Mouse (Mus musculus): ENCODE measurements at regions not wholly inside any gene's neighbourhood (a gene's known extent, or its start where the extent isn't known, plus 50 kb on each side); places are given as distances from the start of the nearest gene placed in this dataset.

DNA sequence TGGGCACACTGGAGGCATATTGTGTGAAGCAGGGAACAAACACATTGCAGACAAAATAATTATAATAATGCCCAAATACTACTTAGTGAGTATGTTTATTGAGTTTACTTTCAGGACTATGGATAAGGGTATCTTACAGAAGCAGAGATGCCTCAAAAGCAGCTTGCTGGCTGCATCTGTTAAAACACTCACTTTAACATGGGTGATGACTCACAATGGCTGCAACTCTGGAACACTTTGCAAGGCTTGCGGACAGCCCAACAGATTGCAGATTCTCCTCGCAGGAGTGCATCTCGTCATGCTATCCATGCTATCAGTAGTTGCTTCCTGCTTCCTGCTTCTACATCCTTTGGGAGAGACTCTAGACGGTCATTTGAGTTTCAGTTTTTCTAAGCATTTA lies 373.2 kb upstream of the Arpp21 start:
- Histone ChIP-seq H3K27me3 (replicated peaks; ENCODE audit: control insufficient read depth, insufficient read depth, low read length) (no peaks in the 10 kb centered on the region), H3K27ac (ENCODE audit: low read depth, low read length) (no peak overlapping the region), H3K4me2 (no peak overlapping the region), H3K36me3 (ENCODE audit: control insufficient read depth, insufficient read depth, low read length) (no peaks in the 10 kb centered on the region), H3K4me3 (ENCODE audit: low read depth, low read length) (no peak overlapping the region), H3K9me3 (ENCODE audit: control insufficient read depth, low read length) (no peaks in the 10 kb centered on the region), H3K4me1 (replicated peaks; ENCODE audit: control insufficient read depth, insufficient read depth, low read length) (no peaks in the 10 kb centered on the region), H3K9ac (ENCODE audit: low read depth, low read length) (no peak overlapping the region)
- DNase-seq (ENCODE audit: low spot score) (no peak), ATAC-seq (replicated peaks; ENCODE audit: low FRiP score) (no peak)
- WGBS = 62% methylated on average over 4 of the region's 4 CpGs

DNA sequence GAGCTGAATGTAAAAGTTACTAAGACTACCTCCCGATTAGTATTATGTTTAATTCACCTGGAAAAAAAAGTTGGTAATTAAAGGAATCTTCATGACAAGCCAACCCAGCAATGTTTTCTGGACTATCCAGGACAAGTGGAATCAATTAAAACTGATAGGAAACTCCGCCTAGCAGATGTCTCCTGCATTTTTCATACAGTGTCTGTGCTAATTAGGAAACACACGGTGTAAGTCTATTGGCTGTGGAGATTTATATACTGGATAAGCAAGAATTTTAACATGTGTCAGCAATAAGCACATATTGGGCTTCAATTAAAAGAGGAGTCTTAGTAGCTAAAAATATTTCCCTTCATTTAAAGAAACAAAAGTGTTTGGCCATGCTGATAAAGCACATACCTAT lies 371.5 kb upstream of the Arpp21 start:
- Histone ChIP-seq H3K27me3 (replicated peaks; ENCODE audit: control insufficient read depth, insufficient read depth, low read length) (no peaks in the 10 kb centered on the region), H3K4me3 (ENCODE audit: low read depth, low read length) (no peak overlapping the region), H3K4me2 (no peak overlapping the region), H3K36me3 (ENCODE audit: control insufficient read depth, insufficient read depth, low read length) (no peaks in the 10 kb centered on the region), H3K27ac (ENCODE audit: low read depth, low read length) (no peak overlapping the region), H3K4me1 (replicated peaks; ENCODE audit: control insufficient read depth, insufficient read depth, low read length) (no peaks in the 10 kb centered on the region), H3K9me3 (ENCODE audit: control insufficient read depth, low read length) (no peaks in the 10 kb centered on the region), H3K9ac (ENCODE audit: low read depth, low read length) (no peak overlapping the region)
- DNase-seq (ENCODE audit: low spot score) (no peak), ATAC-seq (replicated peaks; ENCODE audit: low FRiP score) (no peak)
- WGBS = 67% methylated on average over 3 of the region's 3 CpGs

DNA sequence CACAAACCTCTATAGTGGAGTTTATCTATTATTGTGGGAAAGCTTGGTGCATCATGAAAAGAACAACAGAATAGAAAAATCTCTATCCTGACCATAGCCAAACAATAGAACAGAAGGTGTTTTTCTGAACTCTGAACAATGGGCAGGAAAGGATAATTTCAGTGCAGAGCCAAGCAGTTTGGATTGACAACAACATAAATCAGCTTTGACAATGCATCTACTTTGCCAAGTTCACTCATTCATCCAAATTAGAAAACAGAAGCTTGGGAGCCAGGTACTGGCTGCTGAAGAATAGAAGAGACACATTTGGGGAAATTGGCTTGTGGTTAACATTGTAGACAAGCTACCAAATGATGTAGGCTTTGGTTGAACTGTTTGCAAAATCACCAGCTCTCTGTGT lies 360.0 kb upstream of the Arpp21 start:
- H3K27me3 ChIP-seq (replicated peaks; ENCODE audit: control insufficient read depth, insufficient read depth, low read length) = no peaks in the 10 kb centered on the region
- H3K36me3 ChIP-seq (ENCODE audit: control insufficient read depth, insufficient read depth, low read length) = no peaks in the 10 kb centered on the region
- ATAC-seq (replicated peaks; ENCODE audit: low FRiP score) (no peak), DNase-seq (ENCODE audit: low spot score) (no peak)
- no peaks in the 10 kb centered on the region for H3K9me3 ChIP-seq (ENCODE audit: control insufficient read depth, low read length)
- no peak overlapping the region for H3K4me3 ChIP-seq (ENCODE audit: low read depth, low read length)
- H3K4me2 ChIP-seq = no peak overlapping the region
- no peaks in the 10 kb centered on the region for H3K4me1 ChIP-seq (replicated peaks; ENCODE audit: control insufficient read depth, insufficient read depth, low read length)
- H3K9ac ChIP-seq (ENCODE audit: low read depth, low read length) = no peak overlapping the region
- H3K27ac ChIP-seq (ENCODE audit: low read depth, low read length) = no peak overlapping the region

DNA sequence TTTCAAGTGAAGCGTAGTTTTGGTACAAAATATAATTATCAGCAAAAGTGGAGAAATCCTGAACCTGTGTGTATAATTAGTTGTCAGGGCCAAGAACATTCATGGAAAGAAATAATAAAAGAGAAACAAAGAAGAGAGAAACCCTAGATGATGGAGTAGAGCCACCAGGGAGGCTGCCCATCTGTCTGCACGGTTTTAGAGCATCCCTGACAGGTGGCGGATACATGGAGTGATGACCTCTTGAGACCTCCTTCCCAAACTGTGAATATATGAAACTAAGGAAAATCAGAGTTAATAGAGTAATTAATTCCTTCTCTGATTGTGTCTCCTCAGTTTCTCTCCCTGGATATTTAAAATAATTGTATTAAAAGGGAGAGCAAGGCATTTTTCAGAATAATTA lies 354.5 kb upstream of the Arpp21 start:
- H3K27ac ChIP-seq (ENCODE audit: low read depth, low read length) = no peak overlapping the region
- no peak for DNase-seq (ENCODE audit: low spot score)
- H3K27me3 ChIP-seq (replicated peaks; ENCODE audit: control insufficient read depth, insufficient read depth, low read length) = no peaks in the 10 kb centered on the region
- no peak overlapping the region for H3K4me3 ChIP-seq (ENCODE audit: low read depth, low read length)
- no peaks in the 10 kb centered on the region for H3K36me3 ChIP-seq (ENCODE audit: control insufficient read depth, insufficient read depth, low read length)
- H3K9ac ChIP-seq (ENCODE audit: low read depth, low read length) = no peak overlapping the region
- no peak for ATAC-seq (replicated peaks; ENCODE audit: low FRiP score)
- no peaks in the 10 kb centered on the region for H3K9me3 ChIP-seq (ENCODE audit: control insufficient read depth, low read length)
- no peaks in the 10 kb centered on the region for H3K4me1 ChIP-seq (replicated peaks; ENCODE audit: control insufficient read depth, insufficient read depth, low read length)
- 70% methylated on average over 3 of the region's 3 CpGs for WGBS
- no peak overlapping the region for H3K4me2 ChIP-seq

DNA sequence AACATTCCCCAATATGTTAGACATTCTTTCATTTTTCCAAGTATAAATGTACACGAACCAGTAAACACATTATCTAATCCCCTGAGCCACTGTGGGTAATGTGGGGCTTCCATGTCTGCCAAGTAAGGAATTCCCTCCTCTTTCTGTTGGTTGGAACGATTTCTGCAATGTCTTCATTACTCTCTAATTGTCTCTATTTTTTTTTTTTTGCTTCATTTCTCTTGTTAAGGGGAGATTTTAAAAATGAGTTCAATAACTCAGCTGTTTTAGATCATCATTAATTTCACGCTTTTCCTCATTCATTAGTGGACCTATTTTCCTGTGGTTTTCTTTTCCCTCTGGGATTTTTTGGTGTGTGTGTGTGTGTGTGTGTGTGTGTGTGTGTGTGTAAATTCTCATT lies 337.6 kb upstream of the Arpp21 start:
- Histone ChIP-seq H3K27ac (ENCODE audit: low read depth, low read length) (no peak overlapping the region), H3K4me1 (replicated peaks; ENCODE audit: control insufficient read depth, insufficient read depth, low read length) (no peaks in the 10 kb centered on the region), H3K36me3 (ENCODE audit: control insufficient read depth, insufficient read depth, low read length) (no peaks in the 10 kb centered on the region), H3K9me3 (ENCODE audit: control insufficient read depth, low read length) (no peaks in the 10 kb centered on the region), H3K4me2 (no peak overlapping the region), H3K9ac (ENCODE audit: low read depth, low read length) (no peak overlapping the region), H3K27me3 (replicated peaks; ENCODE audit: control insufficient read depth, insufficient read depth, low read length) (no peaks in the 10 kb centered on the region), H3K4me3 (ENCODE audit: low read depth, low read length) (no peak overlapping the region)
- DNase-seq (ENCODE audit: low spot score) (no peak), ATAC-seq (replicated peaks; ENCODE audit: low FRiP score) (no peak)
- WGBS = 68% methylated on average over 3 of the region's 3 CpGs

DNA sequence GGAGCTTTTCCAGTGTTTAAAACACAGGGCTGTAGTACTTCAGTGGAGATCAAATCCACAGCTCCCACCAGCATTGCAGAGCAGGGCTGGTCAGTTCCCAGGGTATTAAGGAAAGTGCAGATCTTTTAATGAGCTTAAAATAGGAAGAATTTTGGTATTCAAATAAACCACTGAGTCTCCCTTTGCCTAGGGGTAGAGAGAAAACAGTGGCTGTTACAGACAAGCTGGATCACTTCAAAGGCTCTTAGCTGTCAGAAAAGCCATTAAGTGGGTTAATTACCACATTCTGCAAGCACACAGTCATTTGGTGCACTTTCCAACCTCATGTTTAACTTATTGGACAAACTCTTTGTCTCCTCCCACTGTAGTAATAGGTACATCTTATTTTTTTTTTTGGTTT lies 325.6 kb upstream of the Arpp21 start:
- DNase-seq (ENCODE audit: low spot score) (no peak), ATAC-seq (replicated peaks; ENCODE audit: low FRiP score) (no peak)
- H3K4me2 ChIP-seq = no peak overlapping the region

DNA sequence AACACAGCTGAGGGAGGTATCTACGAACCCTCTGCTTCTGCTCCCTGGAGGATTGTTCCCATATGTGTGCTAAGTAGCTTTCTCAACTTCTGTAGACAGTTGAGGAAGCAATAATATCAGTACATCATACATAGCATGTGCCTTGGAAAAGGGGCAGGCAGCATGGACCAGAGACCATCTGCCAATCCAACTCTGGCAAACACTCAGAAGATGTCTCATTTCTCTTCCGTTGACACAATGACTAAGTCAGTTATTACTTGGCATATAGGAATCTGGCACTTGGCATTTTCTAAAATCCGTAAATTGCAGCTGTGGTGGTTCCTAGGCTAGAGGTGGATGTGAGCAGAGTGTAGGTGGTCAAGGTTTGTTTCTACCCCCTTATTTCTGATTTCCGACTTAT lies 324.5 kb upstream of the Arpp21 start:
- Histone ChIP-seq H3K4me2 (no peak overlapping the region), H3K27me3 (replicated peaks; ENCODE audit: control insufficient read depth, insufficient read depth, low read length) (no peaks in the 10 kb centered on the region), H3K36me3 (ENCODE audit: control insufficient read depth, insufficient read depth, low read length) (no peaks in the 10 kb centered on the region), H3K4me3 (ENCODE audit: low read depth, low read length) (no peak overlapping the region), H3K9me3 (ENCODE audit: control insufficient read depth, low read length) (no peaks in the 10 kb centered on the region), H3K27ac (ENCODE audit: low read depth, low read length) (no peak overlapping the region), H3K4me1 (replicated peaks; ENCODE audit: control insufficient read depth, insufficient read depth, low read length) (no peaks in the 10 kb centered on the region), H3K9ac (ENCODE audit: low read depth, low read length) (no peak overlapping the region)
- no peak for ATAC-seq (replicated peaks; ENCODE audit: low FRiP score)
- WGBS = 80% methylated on average over 4 of the region's 4 CpGs
- no peak for DNase-seq (ENCODE audit: low spot score)

More for the DNA sequence above, 325.6 kb upstream of the Arpp21 start:
- H3K4me3 ChIP-seq (ENCODE audit: low read depth, low read length) = no peak overlapping the region
- H3K9me3 ChIP-seq (ENCODE audit: control insufficient read depth, low read length) = no peaks in the 10 kb centered on the region
- H3K27me3 ChIP-seq (replicated peaks; ENCODE audit: control insufficient read depth, insufficient read depth, low read length) = no peaks in the 10 kb centered on the region
- H3K36me3 ChIP-seq (ENCODE audit: control insufficient read depth, insufficient read depth, low read length) = no peaks in the 10 kb centered on the region
- H3K9ac ChIP-seq (ENCODE audit: low read depth, low read length) = no peak overlapping the region
- no peak overlapping the region for H3K27ac ChIP-seq (ENCODE audit: low read depth, low read length)
- no peaks in the 10 kb centered on the region for H3K4me1 ChIP-seq (replicated peaks; ENCODE audit: control insufficient read depth, insufficient read depth, low read length)

DNA sequence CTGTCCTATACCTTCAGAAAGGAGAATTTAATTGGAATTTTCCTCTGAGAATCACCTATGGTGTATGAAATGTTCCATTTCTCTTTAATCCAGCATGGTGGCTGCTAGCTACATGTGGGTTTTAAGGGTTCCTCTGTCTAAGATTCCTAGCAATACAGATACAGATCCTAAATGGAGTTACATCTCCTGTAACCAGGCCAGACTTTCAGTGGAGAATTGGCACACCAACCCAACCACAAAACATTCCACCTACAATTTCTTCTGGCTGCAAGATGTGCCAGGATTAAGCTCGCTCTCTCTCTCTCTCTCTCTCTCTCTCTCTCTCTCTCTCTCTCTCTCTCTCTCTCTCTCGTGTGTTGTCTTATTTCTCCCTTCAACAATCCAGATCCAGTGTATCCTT lies 302.2 kb upstream of the Arpp21 start:
- no peak for ATAC-seq (replicated peaks; ENCODE audit: low FRiP score)
- Histone ChIP-seq H3K36me3 (ENCODE audit: control insufficient read depth, insufficient read depth, low read length) (no peaks in the 10 kb centered on the region), H3K9me3 (ENCODE audit: control insufficient read depth, low read length) (no peaks in the 10 kb centered on the region), H3K27me3 (replicated peaks; ENCODE audit: control insufficient read depth, insufficient read depth, low read length) (no peaks in the 10 kb centered on the region), H3K4me3 (ENCODE audit: low read depth, low read length) (no peak overlapping the region), H3K4me1 (replicated peaks; ENCODE audit: control insufficient read depth, insufficient read depth, low read length) (no peaks in the 10 kb centered on the region), H3K9ac (ENCODE audit: low read depth, low read length) (no peak overlapping the region), H3K27ac (ENCODE audit: low read depth, low read length) (no peak overlapping the region), H3K4me2 (no peak overlapping the region)
- 45% methylated on average over 2 of the region's 2 CpGs for WGBS
- no peak for DNase-seq (ENCODE audit: low spot score)

DNA sequence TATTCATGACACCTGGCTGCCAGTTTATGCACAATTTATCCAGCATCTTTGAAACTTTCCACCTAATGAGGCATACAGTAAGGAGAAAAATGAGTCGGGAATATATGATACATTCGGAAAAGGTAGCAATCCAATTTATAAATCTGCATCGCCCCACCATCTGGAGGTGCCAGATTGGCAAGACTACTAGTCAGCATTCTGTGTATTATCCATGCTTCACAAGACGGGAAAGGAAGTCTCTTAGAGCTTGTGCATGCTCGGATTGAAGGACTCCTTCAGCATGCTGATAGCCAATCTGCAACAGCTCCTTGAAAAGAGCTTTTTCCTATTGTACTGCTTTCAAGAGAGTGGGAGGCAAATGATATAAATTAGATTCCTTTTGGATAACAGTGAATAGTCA lies 289.6 kb upstream of the Arpp21 start:
- Histone ChIP-seq H3K4me1 (replicated peaks; ENCODE audit: control insufficient read depth, insufficient read depth, low read length) (no peaks in the 10 kb centered on the region), H3K36me3 (ENCODE audit: control insufficient read depth, insufficient read depth, low read length) (no peaks in the 10 kb centered on the region), H3K4me2 (no peak overlapping the region), H3K4me3 (ENCODE audit: low read depth, low read length) (no peak overlapping the region), H3K27me3 (replicated peaks; ENCODE audit: control insufficient read depth, insufficient read depth, low read length) (no peaks in the 10 kb centered on the region), H3K9me3 (ENCODE audit: control insufficient read depth, low read length) (no peaks in the 10 kb centered on the region), H3K27ac (ENCODE audit: low read depth, low read length) (no peak overlapping the region), H3K9ac (ENCODE audit: low read depth, low read length) (no peak overlapping the region)
- WGBS = 78% methylated on average over 5 of the region's 5 CpGs
- DNase-seq (ENCODE audit: low spot score) (no peak), ATAC-seq (replicated peaks; ENCODE audit: low FRiP score) (no peak)

All from liver, embryonic 11.5 days (tissue).